Mouse (Mus musculus): ENCODE results near the gene Fam90a1b. TPM values are rescaled to one million over a fixed set of nuclear protein-coding genes. Genes with fewer than 3 reads are reported as not detected.
A peak's percentile ranks its signal among the peaks of the same experiment; 100 is the strongest.
"Not testable (repeated sequence)": the region's sequence is repeated elsewhere in the genome, so short reads cannot be mapped to it uniquely, and the experiment has no call there.

The Fam90a1b gene
- polyA plus RNA-seq, 1 experiment, result not detected

DNA sequence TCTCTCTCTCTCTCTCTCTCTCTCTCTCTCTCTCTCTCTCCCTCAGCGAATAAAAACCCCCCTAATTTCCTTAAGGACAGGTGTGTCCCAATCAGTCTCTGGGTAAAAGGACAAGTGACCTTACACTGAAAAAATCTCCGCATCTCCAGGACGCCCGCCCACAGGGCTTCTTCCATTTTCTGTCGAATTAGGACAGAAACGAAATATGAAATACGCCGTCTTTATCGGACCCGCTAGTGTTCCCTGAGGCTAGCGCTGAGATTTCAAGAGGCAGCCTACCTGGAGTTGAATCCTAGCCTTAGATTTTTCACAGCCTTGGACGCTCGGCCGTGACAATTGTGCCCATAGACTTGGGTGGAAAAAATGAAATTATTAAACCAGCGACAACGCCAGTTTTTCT is 548 bp downstream of the Fam90a1b start:
- no peak for TF ChIP-seq CEBPB (IDR thresholded peaks at IDR 0.05; ENCODE audit: insufficient read depth, poor library complexity, severe bottlenecking)
- no peak for TF ChIP-seq MAX (IDR thresholded peaks at IDR 0.05; ENCODE audit: low read depth)
- no peak for TF ChIP-seq TCF12 (IDR thresholded peaks at IDR 0.05; ENCODE audit: insufficient read depth, poor library complexity, severe bottlenecking)
- TF ChIP-seq MYOG (IDR thresholded peaks at IDR 0.05; ENCODE audit: control insufficient read depth in 1 of 3, insufficient read depth in 1 of 3, insufficient read length in 2 of 3, low read depth in 2 of 3), result no peak
- TF ChIP-seq E2F4 (IDR thresholded peaks at IDR 0.05; ENCODE audit: insufficient read depth), result no peak
- no peak for TF ChIP-seq USF1 (IDR thresholded peaks at IDR 0.05; ENCODE audit: low read depth)
- TF ChIP-seq REST (IDR thresholded peaks at IDR 0.05; ENCODE audit: insufficient read depth, insufficient read length), result no peak
- TF ChIP-seq POLR2A (IDR thresholded peaks at IDR 0.05; ENCODE audit: insufficient read length, low read depth), result no peak
- TF ChIP-seq MYOD1 (IDR thresholded peaks at IDR 0.05; ENCODE audit: control insufficient read depth in 1 of 3, insufficient read length in 2 of 3, low read depth in 2 of 3), result no peak
- TF ChIP-seq POLR2AphosphoS2 (IDR thresholded peaks at IDR 0.05; ENCODE audit: insufficient read length, low read depth), result no peak
- TF ChIP-seq TCF3 (IDR thresholded peaks at IDR 0.05; ENCODE audit: insufficient read length, low read depth), result no peak
- TF ChIP-seq SRF (IDR thresholded peaks at IDR 0.05; ENCODE audit: control insufficient read depth, insufficient read length, low read depth), result no peak
- peaks cover 10% of the 10 kb centered on the region for H3K79me2 ChIP-seq (ENCODE audit: control insufficient read depth, insufficient read depth)
- no peaks in the 10 kb centered on the region for H3K36me3 ChIP-seq (ENCODE audit: control insufficient read depth, insufficient read depth)
- peaks cover 9% of the 10 kb centered on the region for H3K27me3 ChIP-seq (ENCODE audit: control insufficient read depth, insufficient read depth, insufficient read length)
- H3K4me3 ChIP-seq, result no peak overlapping the region
- H3ac ChIP-seq (ENCODE audit: control insufficient read depth, insufficient read length), result no peak overlapping the region
- peak overlapping the region; percentile 73 for H3K4me2 ChIP-seq (ENCODE audit: low read depth)

DNA sequence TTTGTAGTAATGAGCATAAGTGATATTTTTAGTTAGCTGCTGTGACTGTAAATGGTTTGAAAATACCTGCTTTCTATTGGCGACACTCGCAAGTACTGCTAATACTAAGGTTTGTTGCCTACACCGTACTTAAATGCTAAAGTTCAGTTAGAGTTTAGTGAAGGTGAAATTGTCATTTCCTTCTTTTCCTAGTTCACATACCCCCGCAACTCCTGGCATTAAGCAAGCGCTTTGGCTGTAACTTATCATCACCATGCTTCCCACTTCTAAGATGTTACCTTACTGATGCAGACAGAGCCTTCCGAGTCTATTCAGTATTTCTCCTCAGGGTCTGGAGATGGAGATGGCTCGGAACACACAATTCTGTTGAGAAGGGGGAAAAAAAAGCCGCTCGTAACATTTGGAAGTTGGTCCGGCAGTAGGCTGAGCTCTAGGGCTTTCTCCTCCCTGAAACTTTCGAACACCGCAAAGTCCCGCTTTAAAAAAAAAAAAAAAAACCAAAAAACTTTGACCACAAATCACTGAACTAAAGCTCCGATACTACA is 1.1 kb downstream of the Fam90a1b start:
- Histone ChIP-seq H3K79me2 (ENCODE audit: control insufficient read depth, insufficient read depth) (peaks cover 10% of the 10 kb centered on the region), H3K27me3 (ENCODE audit: control insufficient read depth, insufficient read depth, insufficient read length) (peaks cover 9% of the 10 kb centered on the region), H3K36me3 (ENCODE audit: control insufficient read depth, insufficient read depth) (no peaks in the 10 kb centered on the region), H3K4me2 (ENCODE audit: low read depth) (no peak overlapping the region), H3ac (ENCODE audit: control insufficient read depth, insufficient read length) (no peak overlapping the region), H3K4me3 (no peak overlapping the region)
- TF ChIP-seq POLR2A (IDR thresholded peaks at IDR 0.05; ENCODE audit: insufficient read length, low read depth) (no peak), SRF (IDR thresholded peaks at IDR 0.05; ENCODE audit: control insufficient read depth, insufficient read length, low read depth) (no peak), CEBPB (IDR thresholded peaks at IDR 0.05; ENCODE audit: insufficient read depth, poor library complexity, severe bottlenecking) (no peak), TCF12 (IDR thresholded peaks at IDR 0.05; ENCODE audit: insufficient read depth, poor library complexity, severe bottlenecking) (no peak), USF1 (IDR thresholded peaks at IDR 0.05; ENCODE audit: low read depth) (no peak), POLR2AphosphoS2 (IDR thresholded peaks at IDR 0.05; ENCODE audit: insufficient read length, low read depth) (no peak), MAX (IDR thresholded peaks at IDR 0.05; ENCODE audit: low read depth) (no peak), E2F4 (IDR thresholded peaks at IDR 0.05; ENCODE audit: insufficient read depth) (no peak), TCF3 (IDR thresholded peaks at IDR 0.05; ENCODE audit: insufficient read length, low read depth) (no peak), MYOG (IDR thresholded peaks at IDR 0.05; ENCODE audit: control insufficient read depth in 1 of 3, insufficient read depth in 1 of 3, insufficient read length in 2 of 3, low read depth in 2 of 3) (no peak), MYOD1 (IDR thresholded peaks at IDR 0.05; ENCODE audit: control insufficient read depth in 1 of 3, insufficient read length in 2 of 3, low read depth in 2 of 3) (no peak), REST (IDR thresholded peaks at IDR 0.05; ENCODE audit: insufficient read depth, insufficient read length) (no peak)

GRCm38 (mm10) chrX:94343638-94344037 is 22.9 kb downstream of the Fam90a1b start:
- not testable (repeated sequence) for H3K4me2 ChIP-seq (ENCODE audit: low read depth); H3ac ChIP-seq (ENCODE audit: control insufficient read depth, insufficient read length); H3K36me3 ChIP-seq (ENCODE audit: control insufficient read depth, insufficient read depth); H3K4me3 ChIP-seq; H3K79me2 ChIP-seq (ENCODE audit: control insufficient read depth, insufficient read depth); H3K27me3 ChIP-seq (ENCODE audit: control insufficient read depth, insufficient read depth, insufficient read length)

DNA sequence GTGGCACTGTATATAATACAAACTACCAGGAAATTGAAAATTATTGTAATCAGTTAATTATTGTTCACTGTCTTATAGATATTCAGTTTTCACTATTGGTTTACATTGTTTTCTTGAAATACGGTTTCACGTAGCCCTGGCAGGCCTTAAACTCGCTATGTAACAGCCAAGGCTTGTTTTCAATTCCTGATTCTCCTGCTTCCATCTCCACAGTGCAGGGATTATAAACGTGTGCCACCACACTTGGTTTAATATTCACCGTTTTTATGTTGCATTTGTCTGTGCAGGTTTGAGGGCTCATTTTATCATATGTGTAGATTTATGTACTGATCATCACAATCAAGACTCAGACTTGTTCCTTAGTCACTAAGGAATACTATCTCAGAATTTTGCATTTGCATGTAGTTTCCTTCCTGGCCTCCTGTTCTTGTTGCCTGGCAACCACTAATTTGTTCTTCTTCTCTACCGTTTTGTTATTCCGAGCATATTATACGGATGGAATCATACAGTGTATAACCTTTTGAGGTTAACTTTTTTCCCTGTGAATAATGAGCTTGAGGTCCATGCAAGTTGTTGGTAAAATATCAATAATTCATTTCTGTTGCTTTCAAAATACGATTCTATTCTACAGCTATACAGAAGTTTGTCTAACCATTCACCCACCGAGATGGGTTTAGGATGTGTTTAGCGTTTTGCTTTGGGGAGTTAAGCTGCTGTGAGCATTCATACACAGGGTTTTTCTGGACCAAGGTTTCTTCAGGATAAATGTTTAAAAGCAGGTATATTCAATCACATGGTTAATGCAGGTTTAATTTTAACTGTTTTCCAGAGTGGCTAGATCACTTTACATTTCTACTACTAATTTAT is 45.3 kb downstream of the Fam90a1b start:
- Histone ChIP-seq H3K4me3 (no peak overlapping the region), H3K36me3 (ENCODE audit: control insufficient read depth, insufficient read depth) (no peaks in the 10 kb centered on the region), H3K79me2 (ENCODE audit: control insufficient read depth, insufficient read depth) (no peaks in the 10 kb centered on the region), H3K27me3 (ENCODE audit: control insufficient read depth, insufficient read depth, insufficient read length) (peaks cover 19% of the 10 kb centered on the region), H3K4me2 (ENCODE audit: low read depth) (no peak overlapping the region), H3ac (ENCODE audit: control insufficient read depth, insufficient read length) (no peak overlapping the region)
- TF ChIP-seq TCF3 (IDR thresholded peaks at IDR 0.05; ENCODE audit: insufficient read length, low read depth), result no peak
- no peak for TF ChIP-seq USF1 (IDR thresholded peaks at IDR 0.05; ENCODE audit: low read depth)
- TF ChIP-seq TCF12 (IDR thresholded peaks at IDR 0.05; ENCODE audit: insufficient read depth, poor library complexity, severe bottlenecking), result no peak
- no peak for TF ChIP-seq SRF (IDR thresholded peaks at IDR 0.05; ENCODE audit: control insufficient read depth, insufficient read length, low read depth)
- TF ChIP-seq REST (IDR thresholded peaks at IDR 0.05; ENCODE audit: insufficient read depth, insufficient read length), result no peak
- no peak for TF ChIP-seq E2F4 (IDR thresholded peaks at IDR 0.05; ENCODE audit: insufficient read depth)
- no peak for TF ChIP-seq POLR2AphosphoS2 (IDR thresholded peaks at IDR 0.05; ENCODE audit: insufficient read length, low read depth)
- TF ChIP-seq MYOD1 (IDR thresholded peaks at IDR 0.05; ENCODE audit: control insufficient read depth in 1 of 3, insufficient read length in 2 of 3, low read depth in 2 of 3), result no peak
- TF ChIP-seq MAX (IDR thresholded peaks at IDR 0.05; ENCODE audit: low read depth), result no peak
- no peak for TF ChIP-seq CEBPB (IDR thresholded peaks at IDR 0.05; ENCODE audit: insufficient read depth, poor library complexity, severe bottlenecking)
- no peak for TF ChIP-seq MYOG (IDR thresholded peaks at IDR 0.05; ENCODE audit: control insufficient read depth in 1 of 3, insufficient read depth in 1 of 3, insufficient read length in 2 of 3, low read depth in 2 of 3)
- TF ChIP-seq POLR2A (IDR thresholded peaks at IDR 0.05; ENCODE audit: insufficient read length, low read depth), result no peak

Other genes starting within 250 kb of the Fam90a1b start
- gene Zfx, start 243.1 kb downstream of the Fam90a1b start, polyA plus RNA-seq (2012; fragmentation: generic; extraction: Trizol), result 4.7 TPM
- gene Eif2s3x, start 153.9 kb downstream of the Fam90a1b start, polyA plus RNA-seq (2012; fragmentation: generic; extraction: Trizol), result 53.8 TPM
- gene Klhl15, start 132.2 kb downstream of the Fam90a1b start, polyA plus RNA-seq (2012; fragmentation: generic; extraction: Trizol), result 3.8 TPM
- 45.9 TPM for gene Apoo, start 340 bp upstream of the Fam90a1b start, polyA plus RNA-seq (2012; fragmentation: generic; extraction: Trizol)
- gene Maged1, start 175.4 kb upstream of the Fam90a1b start, polyA plus RNA-seq (2012; fragmentation: generic; extraction: Trizol), result 361 TPM